Mouse (Mus musculus): ENCODE measurements around the gene Abtb2. TPM values are rescaled to one million over a fixed set of nuclear protein-coding genes. Genes with fewer than 3 reads are reported as not detected.

Gene Abtb2
- polyA plus RNA-seq, 1 experiment = 4.2 TPM

DNA sequence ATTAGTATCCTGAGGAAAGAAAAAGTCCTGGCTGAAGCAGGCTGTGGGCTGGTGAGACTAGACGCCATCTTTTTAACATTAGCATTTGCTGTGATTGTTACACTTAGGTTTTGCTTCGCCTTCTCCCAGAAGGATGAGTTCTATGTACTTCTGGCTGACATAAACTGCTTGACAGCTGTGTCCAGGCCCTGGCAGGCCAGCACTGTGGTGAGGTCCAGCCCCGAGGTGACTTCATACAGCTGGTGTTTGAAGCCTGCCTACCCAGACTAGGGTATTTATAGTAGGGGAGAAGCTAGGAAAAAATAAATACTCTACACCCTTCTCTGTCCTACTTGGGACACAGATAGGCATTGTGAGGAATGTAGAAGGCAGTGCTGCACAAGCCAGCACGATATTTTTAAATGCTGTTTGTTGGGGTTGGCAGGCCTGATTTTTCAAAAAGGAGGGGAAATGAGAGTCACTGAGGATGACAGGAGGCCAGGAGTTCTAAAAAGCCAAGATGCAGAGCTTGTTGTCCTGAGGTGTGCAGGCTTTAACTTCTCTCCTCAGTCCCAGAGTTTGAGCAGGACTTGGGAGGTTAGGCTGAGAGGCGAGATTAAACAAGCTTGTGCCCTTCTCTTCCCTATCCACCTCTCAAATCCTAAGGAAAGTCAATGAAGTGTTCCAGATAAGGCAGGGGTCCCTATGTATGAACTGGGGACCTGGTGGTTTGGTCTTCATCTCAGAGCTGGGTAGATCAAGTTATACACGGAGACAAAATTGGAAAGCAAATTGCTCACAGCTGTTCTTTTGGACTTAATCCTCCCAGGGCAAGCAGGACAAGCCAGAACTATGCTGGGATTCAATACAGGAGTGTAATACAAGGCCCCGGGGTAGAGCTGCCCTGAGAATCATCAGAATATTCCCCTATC is 11.9 kb downstream of the Abtb2 start:
- TF ChIP-seq POLR2A (IDR thresholded peaks at IDR 0.05; ENCODE audit: insufficient read depth, low read length) (no peak), CTCF (IDR thresholded peaks at IDR 0.05; ENCODE audit: low read depth, low read length) (no peak), EP300 (IDR thresholded peaks at IDR 0.05; ENCODE audit: insufficient read depth, low read depth, low read length) (no peak)
- Histone ChIP-seq H3K27me3 (ENCODE audit: control insufficient read depth, insufficient read depth, low read length, poor library complexity, severe bottlenecking) (no peaks in the 10 kb centered on the region), H3K4me1 (ENCODE audit: control insufficient read depth, insufficient read depth, low read length) (no peaks in the 10 kb centered on the region), H3K9ac (ENCODE audit: low read depth, poor library complexity, severe bottlenecking) (no peak overlapping the region), H3K9me3 (replicated peaks; ENCODE audit: control insufficient read depth, insufficient read depth, low read length, poor library complexity, severe bottlenecking) (no peaks in the 10 kb centered on the region), H3K4me3 (ENCODE audit: low read depth, low read length) (no peak overlapping the region), H3K27ac (ENCODE audit: insufficient read depth, low read length) (no peak overlapping the region), H3K36me3 (ENCODE audit: control insufficient read depth, insufficient read depth, low read length, poor library complexity, severe bottlenecking) (no peaks in the 10 kb centered on the region)

DNA sequence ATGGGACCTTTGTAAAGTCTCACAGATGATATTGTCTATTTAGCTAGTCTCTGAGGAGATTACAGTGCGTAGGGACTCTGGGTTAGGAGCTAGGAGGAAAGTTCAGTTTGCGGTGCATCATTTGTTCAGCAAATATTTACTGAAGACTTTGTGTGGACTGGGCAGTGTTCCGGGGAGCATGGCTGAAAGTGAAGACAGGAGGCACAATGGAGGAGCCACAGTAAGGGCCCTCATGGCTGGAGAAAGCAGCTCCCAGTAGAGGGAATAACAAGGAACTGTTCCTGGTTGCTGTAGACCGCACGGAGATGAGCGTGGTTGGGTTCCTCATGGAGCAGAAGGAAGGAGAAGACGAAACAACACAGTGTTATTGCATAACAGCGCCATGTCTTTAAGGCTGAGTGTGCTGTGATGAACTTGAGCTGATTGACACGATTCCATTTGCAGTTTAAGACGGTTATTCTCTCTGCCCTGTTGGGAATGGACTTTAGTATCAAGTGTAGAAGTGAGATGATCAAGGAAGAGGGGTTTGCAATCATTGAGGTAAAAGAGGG is 12.6 kb downstream of the Abtb2 start:
- no peak overlapping the region for H3K9ac ChIP-seq (ENCODE audit: low read depth, poor library complexity, severe bottlenecking)
- H3K36me3 ChIP-seq (ENCODE audit: control insufficient read depth, insufficient read depth, low read length, poor library complexity, severe bottlenecking) = no peaks in the 10 kb centered on the region
- H3K4me1 ChIP-seq (ENCODE audit: control insufficient read depth, insufficient read depth, low read length) = no peaks in the 10 kb centered on the region
- no peaks in the 10 kb centered on the region for H3K27me3 ChIP-seq (ENCODE audit: control insufficient read depth, insufficient read depth, low read length, poor library complexity, severe bottlenecking)
- H3K4me3 ChIP-seq (ENCODE audit: low read depth, low read length) = no peak overlapping the region
- H3K27ac ChIP-seq (ENCODE audit: insufficient read depth, low read length) = no peak overlapping the region
- TF ChIP-seq CTCF (IDR thresholded peaks at IDR 0.05; ENCODE audit: low read depth, low read length) (no peak), POLR2A (IDR thresholded peaks at IDR 0.05; ENCODE audit: insufficient read depth, low read length) (no peak), EP300 (IDR thresholded peaks at IDR 0.05; ENCODE audit: insufficient read depth, low read depth, low read length) (no peak)
- no peaks in the 10 kb centered on the region for H3K9me3 ChIP-seq (replicated peaks; ENCODE audit: control insufficient read depth, insufficient read depth, low read length, poor library complexity, severe bottlenecking)

DNA sequence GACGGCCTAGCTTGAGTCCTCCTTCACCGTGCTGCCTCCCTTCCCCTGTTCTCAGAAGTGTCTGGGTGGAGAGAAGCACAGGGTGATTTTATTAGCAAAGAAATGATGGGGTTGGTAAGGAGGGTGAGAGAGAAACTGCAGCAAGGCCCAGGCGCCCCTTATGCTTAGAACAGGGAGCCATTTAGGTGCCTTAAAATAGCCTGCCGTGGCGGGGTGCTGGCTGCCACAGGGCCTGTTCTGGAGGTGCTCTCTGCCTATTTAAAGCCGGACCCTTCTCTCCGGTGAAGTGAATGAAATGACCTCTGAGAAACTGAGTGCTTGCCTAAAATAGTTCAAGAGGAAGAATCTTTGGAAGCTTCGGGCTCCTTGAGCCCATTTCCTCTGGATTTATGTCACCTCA is 14.6 kb downstream of the Abtb2 start:
- no peaks in the 10 kb centered on the region for H3K9me3 ChIP-seq (replicated peaks; ENCODE audit: control insufficient read depth, insufficient read depth, low read length, poor library complexity, severe bottlenecking)
- H3K27me3 ChIP-seq (ENCODE audit: control insufficient read depth, insufficient read depth, low read length, poor library complexity, severe bottlenecking) = no peaks in the 10 kb centered on the region
- no peaks in the 10 kb centered on the region for H3K36me3 ChIP-seq (ENCODE audit: control insufficient read depth, insufficient read depth, low read length, poor library complexity, severe bottlenecking)
- TF ChIP-seq POLR2A (IDR thresholded peaks at IDR 0.05; ENCODE audit: insufficient read depth, low read length) = no peak
- TF ChIP-seq CTCF (IDR thresholded peaks at IDR 0.05; ENCODE audit: low read depth, low read length) = no peak
- TF ChIP-seq EP300 (IDR thresholded peaks at IDR 0.05; ENCODE audit: insufficient read depth, low read depth, low read length) = no peak
- no peak overlapping the region for H3K27ac ChIP-seq (ENCODE audit: insufficient read depth, low read length)
- no peak overlapping the region for H3K9ac ChIP-seq (ENCODE audit: low read depth, poor library complexity, severe bottlenecking)
- no peak overlapping the region for H3K4me3 ChIP-seq (ENCODE audit: low read depth, low read length)
- H3K4me1 ChIP-seq (ENCODE audit: control insufficient read depth, insufficient read depth, low read length) = no peaks in the 10 kb centered on the region

DNA sequence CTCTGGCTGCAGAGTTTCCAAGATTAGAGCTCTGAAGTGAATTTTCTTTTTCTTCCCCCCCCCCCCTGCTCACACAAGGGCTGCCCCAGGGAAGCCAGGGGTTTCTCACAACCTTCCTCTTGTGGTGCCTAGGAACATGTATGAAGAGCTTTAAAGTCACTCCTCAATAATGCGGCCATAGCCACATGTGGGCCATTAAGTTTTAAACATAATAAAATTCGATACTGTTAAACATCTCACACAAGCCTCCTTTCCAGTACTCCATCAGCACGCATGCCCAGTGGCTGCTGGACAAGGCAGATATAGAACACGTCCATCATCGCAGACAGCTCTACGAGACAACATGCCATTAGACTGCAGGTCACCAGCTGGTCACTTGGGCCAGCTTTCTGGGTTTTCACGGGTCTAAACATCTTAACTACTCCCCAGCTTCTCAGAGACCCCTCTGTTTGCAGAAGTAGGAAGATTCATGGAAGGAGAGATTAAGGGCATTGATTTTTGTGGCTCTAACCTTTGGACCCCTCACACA is 15.3 kb downstream of the Abtb2 start:
- H3K36me3 ChIP-seq (ENCODE audit: control insufficient read depth, insufficient read depth, low read length, poor library complexity, severe bottlenecking) = no peaks in the 10 kb centered on the region
- H3K27me3 ChIP-seq (ENCODE audit: control insufficient read depth, insufficient read depth, low read length, poor library complexity, severe bottlenecking) = no peaks in the 10 kb centered on the region
- H3K9ac ChIP-seq (ENCODE audit: low read depth, poor library complexity, severe bottlenecking) = no peak overlapping the region
- no peaks in the 10 kb centered on the region for H3K4me1 ChIP-seq (ENCODE audit: control insufficient read depth, insufficient read depth, low read length)
- no peaks in the 10 kb centered on the region for H3K9me3 ChIP-seq (replicated peaks; ENCODE audit: control insufficient read depth, insufficient read depth, low read length, poor library complexity, severe bottlenecking)
- H3K27ac ChIP-seq (ENCODE audit: insufficient read depth, low read length) = no peak overlapping the region
- TF ChIP-seq EP300 (IDR thresholded peaks at IDR 0.05; ENCODE audit: insufficient read depth, low read depth, low read length) = no peak
- no peak for TF ChIP-seq CTCF (IDR thresholded peaks at IDR 0.05; ENCODE audit: low read depth, low read length)
- no peak for TF ChIP-seq POLR2A (IDR thresholded peaks at IDR 0.05; ENCODE audit: insufficient read depth, low read length)
- no peak overlapping the region for H3K4me3 ChIP-seq (ENCODE audit: low read depth, low read length)

DNA sequence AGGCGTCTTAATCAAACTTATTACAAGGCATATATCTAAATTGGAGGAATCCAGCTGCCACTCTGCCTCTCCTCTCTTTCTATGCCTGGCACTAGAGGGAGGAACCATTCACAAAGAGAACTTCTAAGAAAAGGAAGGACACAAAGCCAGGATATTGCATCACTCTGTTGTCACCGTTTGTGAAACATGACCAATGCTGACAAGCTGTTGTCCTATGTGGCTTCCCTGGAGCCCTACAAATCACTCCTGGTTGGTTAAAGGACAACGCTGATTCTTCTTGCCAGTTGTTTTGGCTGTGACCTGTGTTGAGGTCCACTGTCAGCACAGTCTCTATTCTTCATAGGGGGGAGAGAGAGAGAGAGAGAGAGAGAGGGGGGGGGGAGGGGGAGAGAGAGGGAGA is 17.2 kb downstream of the Abtb2 start:
- Histone ChIP-seq H3K27ac (ENCODE audit: insufficient read depth, low read length) (no peak overlapping the region), H3K36me3 (ENCODE audit: control insufficient read depth, insufficient read depth, low read length, poor library complexity, severe bottlenecking) (no peaks in the 10 kb centered on the region)

DNA sequence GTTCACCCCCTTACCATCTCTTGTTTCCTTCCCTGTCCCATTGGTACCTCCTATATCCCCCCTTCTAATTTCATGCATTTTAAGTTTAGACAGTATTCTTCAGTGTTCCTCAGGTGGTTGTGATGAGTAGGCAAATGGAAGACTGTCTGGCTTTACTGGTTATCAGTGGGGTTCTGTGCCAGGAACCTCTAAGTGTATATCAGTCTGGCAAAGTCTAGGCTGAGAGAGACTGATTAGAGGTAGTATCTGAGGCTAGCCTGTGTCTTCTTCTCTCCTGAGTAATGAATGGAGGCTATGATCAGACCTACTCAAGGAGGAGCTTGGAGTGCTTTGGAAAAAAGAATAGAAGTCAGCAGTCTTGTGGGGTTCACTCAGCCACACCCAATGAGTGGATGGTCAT is 18.0 kb downstream of the Abtb2 start:
- Histone ChIP-seq H3K4me3 (ENCODE audit: low read depth, low read length) (no peak overlapping the region), H3K9ac (ENCODE audit: low read depth, poor library complexity, severe bottlenecking) (no peak overlapping the region), H3K36me3 (ENCODE audit: control insufficient read depth, insufficient read depth, low read length, poor library complexity, severe bottlenecking) (no peaks in the 10 kb centered on the region), H3K4me1 (ENCODE audit: control insufficient read depth, insufficient read depth, low read length) (no peaks in the 10 kb centered on the region), H3K9me3 (replicated peaks; ENCODE audit: control insufficient read depth, insufficient read depth, low read length, poor library complexity, severe bottlenecking) (no peaks in the 10 kb centered on the region), H3K27ac (ENCODE audit: insufficient read depth, low read length) (no peak overlapping the region), H3K27me3 (ENCODE audit: control insufficient read depth, insufficient read depth, low read length, poor library complexity, severe bottlenecking) (no peaks in the 10 kb centered on the region)
- TF ChIP-seq EP300 (IDR thresholded peaks at IDR 0.05; ENCODE audit: insufficient read depth, low read depth, low read length) = no peak
- no peak for TF ChIP-seq POLR2A (IDR thresholded peaks at IDR 0.05; ENCODE audit: insufficient read depth, low read length)
- no peak for TF ChIP-seq CTCF (IDR thresholded peaks at IDR 0.05; ENCODE audit: low read depth, low read length)

More for the DNA sequence above, 17.2 kb downstream of the Abtb2 start:
- no peak for TF ChIP-seq EP300 (IDR thresholded peaks at IDR 0.05; ENCODE audit: insufficient read depth, low read depth, low read length)
- no peak for TF ChIP-seq POLR2A (IDR thresholded peaks at IDR 0.05; ENCODE audit: insufficient read depth, low read length)
- TF ChIP-seq CTCF (IDR thresholded peaks at IDR 0.05; ENCODE audit: low read depth, low read length) = no peak
- Histone ChIP-seq H3K9ac (ENCODE audit: low read depth, poor library complexity, severe bottlenecking) (no peak overlapping the region), H3K4me1 (ENCODE audit: control insufficient read depth, insufficient read depth, low read length) (no peaks in the 10 kb centered on the region), H3K27me3 (ENCODE audit: control insufficient read depth, insufficient read depth, low read length, poor library complexity, severe bottlenecking) (no peaks in the 10 kb centered on the region), H3K4me3 (ENCODE audit: low read depth, low read length) (no peak overlapping the region), H3K9me3 (replicated peaks; ENCODE audit: control insufficient read depth, insufficient read depth, low read length, poor library complexity, severe bottlenecking) (no peaks in the 10 kb centered on the region)
